Mouse (Mus musculus) spleen, adult 2 months (tissue): ENCODE measurements around the gene Cyp26b1.

Experiments used
- CTCF ChIP-seq: fragments of 200-500 bp; IDR thresholded peaks from 2 replicates; pipeline ENCODE4 v1.5.1; 2011; ENCODE audit warnings: mild to moderate bottlenecking, inconsistent platforms; ENCODE audit not compliant: insufficient read depth, insufficient read length, insufficient replicate concordance; ENCODE audit errors: extremely low read depth
- POLR2A ChIP-seq: fragments of 200-500 bp; IDR thresholded peaks from 2 replicates; pipeline ENCODE4 v1.6.1; 2011; ENCODE audit warnings: low read depth, low read length, inconsistent platforms

DNA sequence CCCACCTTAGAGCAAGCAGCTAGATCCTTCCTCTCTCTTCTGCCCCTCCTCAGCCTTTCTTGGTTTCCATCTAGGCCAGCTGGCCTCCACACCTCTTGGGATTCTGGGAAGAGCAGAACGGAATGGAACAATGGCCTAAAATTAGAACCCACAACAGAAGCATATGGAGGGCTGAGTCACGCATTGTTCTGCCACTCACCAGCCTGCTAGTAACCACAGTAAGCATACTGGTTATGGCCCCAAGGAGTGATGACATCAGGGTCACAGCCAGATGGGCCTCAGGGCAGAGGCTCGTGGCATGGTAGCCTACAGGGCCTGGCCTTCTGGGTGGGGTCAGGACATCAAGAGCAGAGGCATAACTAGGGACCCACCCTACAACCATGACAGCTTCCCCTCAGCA is 58.8 kb downstream of the Cyp26b1 start:
- TF ChIP-seq CTCF (no peak), POLR2A (no peak)
